Comparison of ENCODE assay signal across 35 mouse cellular contexts in genomic region chr12:77428165-77428564, GRCm38 (mm10).
"Had no signal": no experiment of that assay in that cellular context is flagged by ENCODE, and none has a peak within 500 bp of the region (broad histone marks: within the 10 kb centered on the region; RNA-seq: fewer than 3 reads in every experiment).

No protein-coding gene starts in this region.

- H3K9ac ChIP-seq: heart, embryonic 12.5 days; heart, embryonic 13.5 days; heart, embryonic 15.5 days; hindbrain, embryonic 12.5 days; hindbrain, embryonic 13.5 days; hindbrain, embryonic 14.5 days; hindbrain, embryonic 15.5 days; intestine, embryonic 15.5 days; kidney, embryonic 15.5 days had no signal

- H3K4me2 ChIP-seq: heart, embryonic 11.5 days; heart, embryonic 12.5 days; heart, embryonic 13.5 days; heart, embryonic 15.5 days; hindbrain, embryonic 12.5 days; hindbrain, embryonic 13.5 days; hindbrain, embryonic 14.5 days; hindbrain, embryonic 15.5 days; intestine, embryonic 15.5 days; kidney, embryonic 15.5 days had no signal

- ATAC-seq: hindbrain, embryonic 16.5 days; hindbrain, postnatal 0 days; inflammation-experienced regulatory T-cells, adult 6 months; intestine, embryonic 15.5 days; intestine, embryonic 16.5 days; intestine, postnatal 0 days had no signal

- H3K4me3 ChIP-seq: heart, embryonic 10.5 days; heart, embryonic 12.5 days; heart, embryonic 13.5 days; heart, embryonic 15.5 days; hindbrain, embryonic 10.5 days; hindbrain, embryonic 12.5 days; hindbrain, embryonic 13.5 days; hindbrain, embryonic 15.5 days; intestine, embryonic 15.5 days; kidney, embryonic 15.5 days; layer of hippocampus, adult 2 months had no signal

- H3K27me3 ChIP-seq: heart, embryonic 12.5 days; heart, embryonic 13.5 days; heart, embryonic 15.5 days; hindbrain, embryonic 12.5 days; hindbrain, embryonic 13.5 days; hindbrain, embryonic 15.5 days; intestine, embryonic 15.5 days; kidney, embryonic 15.5 days had no signal

- H3K4me1 ChIP-seq: heart, embryonic 10.5 days; hindbrain, embryonic 10.5 days; hindbrain, embryonic 12.5 days; hindbrain, embryonic 13.5 days; hindbrain, embryonic 15.5 days; intestine, embryonic 15.5 days; kidney, embryonic 15.5 days had no signal

- H3K9me3 ChIP-seq: heart, embryonic 10.5 days; heart, embryonic 12.5 days; heart, embryonic 13.5 days; heart, embryonic 15.5 days; hindbrain, embryonic 10.5 days; hindbrain, embryonic 12.5 days; hindbrain, embryonic 13.5 days; hindbrain, embryonic 15.5 days; intestine, embryonic 15.5 days; kidney, embryonic 15.5 days had no signal

- H3K36me3 ChIP-seq: heart, embryonic 10.5 days; heart, embryonic 12.5 days; heart, embryonic 13.5 days; heart, embryonic 15.5 days; hindbrain, embryonic 10.5 days; hindbrain, embryonic 12.5 days; hindbrain, embryonic 13.5 days; hindbrain, embryonic 15.5 days; intestine, embryonic 15.5 days; kidney, embryonic 15.5 days had no signal

- DNase-seq: heart, postnatal 10 days; heart, postnatal 14 days; heart, postnatal 36 days; heart, postnatal 4 days; kidney, adult 11 months; kidney, adult 18-20 months; kidney, adult 2 months; kidney, adult 8-10 months; kidney, adult 9 months; kidney, postnatal 10 days; kidney, postnatal 14 days; kidney, postnatal 25 days; kidney, postnatal 36 days; kidney, postnatal 4 days; layer of hippocampus, adult 9-11 months; layer of hippocampus, postnatal 36 days had no signal

- H3K27ac ChIP-seq: heart, embryonic 10.5 days; heart, embryonic 13.5 days; heart, embryonic 15.5 days; hindbrain, embryonic 10.5 days; hindbrain, embryonic 12.5 days; hindbrain, embryonic 13.5 days; hindbrain, embryonic 14.5 days; hindbrain, embryonic 15.5 days; hindbrain, postnatal 0 days; intestine, embryonic 15.5 days; kidney, embryonic 15.5 days; kidney, postnatal 0 days; layer of hippocampus, adult 2 months had no signal
